Mouse (Mus musculus) gastrocnemius, postnatal 10 days (tissue): ENCODE measurements at regions not wholly inside any gene's neighbourhood (a gene's known extent, or its start where the extent isn't known, plus 50 kb on each side); places are given as distances from the start of the nearest gene placed in this dataset.

Source experiments
- DNase-seq: peaks from one replicate; pipeline ENCODE4 v3.0.0; 2021; ENCODE audit warnings: mixed read lengths

GRCm38 (mm10) chr11:63402741-63403140 is 274.0 kb downstream of the Pmp22 start:
- DNase-seq, result no peak

- DNase-seq, result peak; percentile 80
Measured at GRCm38 (mm10) chr11:63404719-63405118, 275.9 kb downstream of the Pmp22 start.

DNA sequence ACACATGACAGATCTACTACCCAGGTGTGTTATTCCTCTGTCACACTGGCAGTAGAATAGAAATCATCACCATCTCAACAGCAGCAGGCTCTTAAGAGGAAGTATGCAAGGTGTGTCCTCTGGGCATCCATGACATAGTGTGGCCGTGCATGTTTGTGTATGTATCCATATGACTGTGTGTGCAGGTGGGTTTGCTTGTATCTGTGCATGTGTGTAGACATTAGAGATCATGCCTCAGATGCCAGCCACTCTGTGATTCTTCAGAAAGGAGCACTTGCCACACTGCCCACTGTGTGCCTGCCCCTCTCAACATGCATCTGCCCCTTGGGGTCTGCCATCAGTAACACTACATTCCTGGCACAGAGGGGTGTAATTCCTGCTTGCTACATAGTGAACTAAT is 280.6 kb downstream of the Pmp22 start:
- no peak for DNase-seq

GRCm38 (mm10) chr11:63410921-63411320 is 282.1 kb downstream of the Pmp22 start:
- DNase-seq, result no peak

GRCm38 (mm10) chr11:63412364-63412991 is 283.7 kb downstream of the Pmp22 start:
- DNase-seq, result no peak

DNA sequence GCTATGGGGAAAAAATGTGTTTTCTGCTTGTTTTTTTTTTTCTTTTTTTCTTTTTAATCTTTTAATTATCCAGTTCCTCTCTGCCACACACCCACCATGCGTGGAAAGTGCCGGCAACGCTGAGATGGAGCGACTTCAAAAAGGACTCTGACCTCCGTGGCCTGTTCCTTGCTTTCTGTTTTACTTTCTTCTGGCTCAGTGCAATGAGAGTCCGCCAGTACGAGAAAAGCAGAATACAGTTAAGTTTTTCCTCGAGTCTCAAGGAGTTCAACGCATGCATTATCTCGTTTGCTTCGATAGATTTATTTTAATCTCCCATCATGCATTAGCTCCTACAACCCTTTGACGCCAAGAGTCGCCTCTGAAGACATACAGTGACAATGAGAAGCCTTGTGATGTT is 284.3 kb downstream of the Pmp22 start:
- DNase-seq, result no peak

- DNase-seq, result no peak
Measured at GRCm38 (mm10) chr11:63413621-63414020, 284.8 kb downstream of the Pmp22 start.

DNA sequence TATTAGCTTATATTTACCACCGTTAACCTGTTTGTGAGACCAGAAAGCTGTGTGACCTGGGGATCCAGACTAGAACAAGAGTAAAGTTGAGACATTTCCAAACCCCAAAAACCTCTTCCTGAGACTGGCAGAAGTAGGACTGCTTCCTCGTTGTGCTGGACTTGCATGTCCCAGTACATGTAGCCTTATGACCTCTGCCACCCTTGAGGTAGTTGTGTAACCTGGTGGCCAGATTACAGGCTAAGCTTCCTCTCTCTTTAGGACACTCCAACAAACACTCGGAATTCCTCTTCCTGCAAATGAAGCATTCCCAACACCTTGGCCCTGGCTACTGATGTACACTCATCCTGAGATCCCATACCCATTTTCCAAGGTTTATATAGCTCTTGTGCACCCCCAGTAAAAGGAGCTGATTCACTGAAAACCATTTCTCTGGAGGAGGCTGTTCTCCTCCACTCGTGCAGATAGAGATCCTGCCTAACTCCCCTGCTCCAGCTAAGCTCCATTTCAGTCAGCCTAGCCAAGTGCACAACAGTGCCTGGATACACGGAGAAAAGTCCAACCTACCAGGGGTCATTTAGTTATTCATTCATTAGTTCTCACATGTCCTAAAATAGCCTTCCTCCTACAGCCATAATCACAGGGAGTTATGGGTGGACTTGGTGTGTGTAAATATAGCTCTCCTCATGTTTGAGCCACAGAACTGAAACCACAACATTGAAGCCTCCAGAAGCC is 289.4 kb downstream of the Pmp22 start:
- DNase-seq, result no peak

DNA sequence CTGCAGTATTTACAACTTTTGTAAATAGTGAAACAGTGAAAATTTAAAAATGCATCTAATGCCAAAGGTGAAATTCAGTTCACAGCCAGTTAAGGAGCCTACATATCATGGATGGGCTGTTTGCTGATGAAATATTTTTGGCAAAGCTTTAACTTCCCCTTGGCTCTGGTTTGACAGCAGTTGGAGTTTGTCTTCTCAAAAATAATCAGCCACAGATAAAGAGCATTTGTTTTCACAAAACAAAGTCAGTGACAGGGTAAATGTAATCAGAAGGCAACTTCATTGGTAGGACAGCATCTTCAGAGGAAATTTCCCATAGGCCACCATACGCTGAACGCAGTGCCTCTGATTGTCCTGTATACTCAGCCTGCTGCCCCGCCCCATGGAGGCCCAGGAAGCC is 291.6 kb downstream of the Pmp22 start:
- DNase-seq, result no peak

DNA sequence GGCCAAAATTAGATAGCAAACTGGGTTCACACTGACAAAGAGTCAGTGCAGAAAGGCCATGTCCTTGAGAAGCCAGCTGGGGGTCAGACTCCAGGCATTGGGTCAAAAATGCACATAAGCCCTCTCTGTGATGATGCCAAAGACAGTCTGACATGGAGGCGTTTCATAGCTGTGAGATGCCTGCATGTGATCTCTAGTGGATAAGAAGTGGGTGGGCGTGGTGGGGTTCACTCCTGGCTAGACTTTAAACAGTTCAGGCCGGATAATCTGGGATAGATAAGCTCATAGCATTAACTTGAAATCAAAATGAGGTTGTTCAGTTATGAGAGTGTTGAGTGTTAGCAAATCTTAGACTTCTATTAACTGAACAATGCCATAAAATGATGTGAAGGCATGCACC is 293.3 kb downstream of the Pmp22 start:
- DNase-seq, result no peak

GRCm38 (mm10) chr11:63424319-63424718 is 295.5 kb downstream of the Pmp22 start:
- no peak for DNase-seq

GRCm38 (mm10) chr11:63425741-63426140 is 297.0 kb downstream of the Pmp22 start:
- no peak for DNase-seq

DNA sequence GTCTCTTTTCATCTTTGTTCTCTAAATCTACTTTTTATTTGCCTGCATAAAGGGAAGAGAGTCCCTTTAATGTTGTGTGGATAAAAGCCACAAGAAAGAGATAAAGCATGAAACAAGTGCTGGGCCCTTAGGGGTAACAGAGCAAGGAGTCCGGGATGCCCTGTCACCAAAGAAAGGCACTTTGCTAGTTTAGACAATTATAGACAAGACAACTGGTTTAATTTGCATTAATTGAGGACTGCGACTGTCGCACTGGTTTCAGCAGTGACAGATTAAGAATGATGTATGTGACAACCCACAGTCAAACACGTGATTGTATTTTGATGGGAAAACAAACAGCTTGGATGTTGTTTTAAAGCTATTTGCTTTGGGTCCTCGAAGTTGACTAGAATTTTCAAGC is 325.0 kb downstream of the Pmp22 start:
- DNase-seq, result no peak

GRCm38 (mm10) chr11:63454910-63455531 is 326.2 kb downstream of the Pmp22 start:
- DNase-seq, result no peak

DNA sequence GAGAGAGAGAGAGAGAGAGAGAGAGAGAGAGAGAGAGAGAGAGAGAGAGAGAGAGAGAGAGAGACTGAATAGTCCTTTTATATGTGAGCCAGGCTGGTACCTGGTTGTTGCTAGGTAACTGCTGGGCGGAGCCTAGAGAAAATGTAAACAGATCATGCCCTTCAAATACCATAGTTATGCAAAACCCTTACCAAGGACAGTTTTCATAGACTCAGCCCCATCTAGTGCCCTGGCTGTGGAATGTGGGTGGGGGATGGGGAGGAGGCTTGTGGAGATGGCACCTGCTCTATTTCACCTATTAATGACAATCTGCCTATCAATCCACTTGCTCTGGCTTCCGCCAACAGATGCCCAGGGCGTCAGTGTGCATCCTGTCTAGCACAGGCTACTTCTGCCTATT is 327.6 kb downstream of the Pmp22 start:
- no peak for DNase-seq

DNA sequence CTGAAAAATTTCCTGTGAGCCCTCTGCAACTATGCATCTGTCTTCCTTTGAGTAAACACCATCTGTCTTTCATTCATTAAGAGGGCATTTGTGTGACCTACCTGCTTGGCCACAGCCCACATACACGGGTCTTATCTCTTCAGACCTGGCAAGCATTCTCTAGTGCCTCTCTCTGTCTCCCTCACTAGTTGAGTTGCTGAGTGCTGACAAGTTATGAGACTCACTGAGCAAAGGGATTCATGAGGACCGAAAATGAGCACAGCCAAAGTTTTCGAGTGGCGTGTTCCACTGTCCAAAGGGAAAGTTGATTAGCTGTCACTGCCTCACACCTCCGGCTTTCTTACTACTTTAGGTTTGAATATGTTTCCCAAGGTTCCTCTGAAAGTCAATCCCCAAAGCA is 328.5 kb downstream of the Pmp22 start:
- DNase-seq, result no peak

- DNase-seq, result no peak
Measured at GRCm38 (mm10) chr11:63460146-63460545, 331.4 kb downstream of the Pmp22 start.

GRCm38 (mm10) chr11:63463797-63464331 is 335.1 kb downstream of the Pmp22 start:
- no peak for DNase-seq

- no peak for DNase-seq
Measured at GRCm38 (mm10) chr11:63465941-63466340, 337.2 kb downstream of the Pmp22 start.

DNA sequence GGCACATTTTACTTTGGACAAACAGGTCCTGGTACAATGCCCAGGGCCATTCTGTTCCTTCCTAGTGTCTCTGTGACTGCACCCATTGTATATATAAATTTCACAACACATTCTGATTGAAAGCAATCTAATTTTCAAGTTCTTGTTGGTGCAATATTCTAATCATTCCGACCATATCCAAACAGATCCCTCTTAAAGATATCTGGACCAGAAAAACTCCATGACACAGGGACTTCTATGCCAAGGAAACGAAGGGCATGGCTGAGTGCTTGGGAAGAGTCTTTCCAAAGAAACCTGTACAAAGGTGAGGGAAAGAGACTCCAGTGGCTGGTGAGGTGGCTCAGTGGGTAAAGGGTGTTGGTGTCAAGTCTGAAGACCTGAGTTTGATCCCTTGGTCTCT is 337.8 kb downstream of the Pmp22 start:
- no peak for DNase-seq

GRCm38 (mm10) chr11:63474831-63475230 is 346.0 kb downstream of the Pmp22 start:
- no peak for DNase-seq

- no peak for DNase-seq
Measured at GRCm38 (mm10) chr11:63481676-63482310, 353.0 kb downstream of the Pmp22 start.

GRCm38 (mm10) chr11:63482593-63482992 is 353.8 kb downstream of the Pmp22 start:
- no peak for DNase-seq
